Mouse (Mus musculus) layer of hippocampus, postnatal 10 days (tissue): ENCODE data around the gene Wdr77. TPM values are rescaled to one million over a fixed set of nuclear protein-coding genes. Genes with fewer than 3 reads are reported as not detected.
"Not testable (repeated sequence)": the region's sequence is repeated elsewhere in the genome, so short reads cannot be mapped to it uniquely, and the experiment has no call there.

ENCODE experiments used
- DNase-seq, 2 experiments: peaks; one replicate each; pipeline ENCODE4 v3.0.0; 2021; ENCODE audit warnings: low spot score in 2 of 2
- long read RNA-seq: library from polyadenylated mRNA; stranded (forward); transcript quantifications from one replicate; pipeline ENCODE4 v2.0.0, GENCODE M21; 2023
- total RNA-seq, 2 experiments: library from RNA; stranded (reverse); gene quantifications; 2 replicates each; pipeline ENCODE4 v1.2.3; 2021

Wdr77 gene
- 10 to 100 TPM; 62.4 to 63.4 TPM for total RNA-seq
- long read RNA-seq, full-length matches to known transcripts = 49 of 59 reads
- long read RNA-seq, partial matches to known transcripts = 3 of 59 reads
- long read RNA-seq, other reads (novel, unspliced or antisense) = 7 of 59 reads

DNA sequence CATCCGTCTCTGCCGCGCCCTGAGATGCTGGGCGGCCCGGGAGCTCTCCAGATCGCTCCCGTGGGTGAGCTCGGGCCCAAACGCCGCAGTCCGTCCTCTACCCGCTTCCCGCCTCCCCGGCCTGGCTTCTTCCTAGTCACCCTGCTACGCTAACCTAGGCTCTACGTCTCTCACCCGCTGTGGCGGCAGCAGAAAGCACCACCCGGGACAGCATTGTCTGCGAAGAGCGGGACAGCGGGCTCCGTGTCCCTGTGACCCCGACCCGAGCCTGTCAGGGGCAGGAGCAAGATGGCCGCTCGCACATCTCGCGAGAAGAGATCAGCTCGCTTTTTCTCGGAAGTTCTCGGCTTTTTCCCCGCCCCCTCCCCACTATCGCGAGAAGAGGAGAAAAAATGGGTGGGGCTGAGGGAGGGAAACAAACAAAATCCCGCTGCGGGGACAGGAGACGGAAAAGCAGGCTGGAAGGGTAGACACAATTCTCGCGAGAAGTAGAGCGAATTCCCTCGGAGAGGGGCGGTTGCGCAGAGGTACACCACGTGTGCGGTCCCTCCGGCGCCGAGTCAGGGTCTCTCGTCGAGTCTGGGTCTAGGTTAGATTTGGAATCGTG, at the start of gene Wdr77:
Wdr77 (plus strand) TSS at position 396 of the 607 bp plus-strand sequence.
- DNase-seq = peak; percentile 92 to 96

DNA sequence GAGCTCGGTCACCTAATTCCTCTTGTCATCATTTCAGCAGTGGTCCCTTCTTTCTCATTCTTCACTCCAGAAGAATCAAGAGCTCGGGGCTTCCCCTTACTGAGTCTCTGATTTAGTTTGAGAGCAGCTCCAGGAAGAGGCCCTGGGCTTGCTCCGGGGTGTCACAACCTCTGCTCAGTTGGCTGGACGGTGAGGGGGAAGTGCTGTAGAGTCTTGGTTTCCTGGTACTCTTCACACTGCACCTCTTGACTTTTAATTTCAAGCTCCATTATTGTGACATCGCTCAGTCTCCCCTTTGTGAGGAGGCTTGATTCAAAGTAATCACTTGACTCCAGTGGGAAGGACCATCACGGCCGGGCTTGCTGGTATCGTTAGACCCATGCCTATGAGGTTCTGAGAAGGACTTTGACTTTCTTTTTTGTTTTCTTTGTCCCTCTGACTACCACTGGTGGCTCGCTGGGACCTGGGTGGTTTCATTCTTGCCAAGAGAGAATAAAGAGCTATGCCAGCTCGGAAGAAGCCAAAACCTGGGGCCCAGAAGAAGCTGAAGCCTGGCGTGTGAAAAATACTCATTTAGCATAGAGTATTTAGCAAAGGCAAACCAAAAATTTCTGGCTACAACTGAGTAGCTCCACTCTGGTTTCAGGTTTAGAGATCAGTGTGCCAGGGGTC, 48.5 kb upstream of the Wdr77 start:
- no peak for DNase-seq

DNA sequence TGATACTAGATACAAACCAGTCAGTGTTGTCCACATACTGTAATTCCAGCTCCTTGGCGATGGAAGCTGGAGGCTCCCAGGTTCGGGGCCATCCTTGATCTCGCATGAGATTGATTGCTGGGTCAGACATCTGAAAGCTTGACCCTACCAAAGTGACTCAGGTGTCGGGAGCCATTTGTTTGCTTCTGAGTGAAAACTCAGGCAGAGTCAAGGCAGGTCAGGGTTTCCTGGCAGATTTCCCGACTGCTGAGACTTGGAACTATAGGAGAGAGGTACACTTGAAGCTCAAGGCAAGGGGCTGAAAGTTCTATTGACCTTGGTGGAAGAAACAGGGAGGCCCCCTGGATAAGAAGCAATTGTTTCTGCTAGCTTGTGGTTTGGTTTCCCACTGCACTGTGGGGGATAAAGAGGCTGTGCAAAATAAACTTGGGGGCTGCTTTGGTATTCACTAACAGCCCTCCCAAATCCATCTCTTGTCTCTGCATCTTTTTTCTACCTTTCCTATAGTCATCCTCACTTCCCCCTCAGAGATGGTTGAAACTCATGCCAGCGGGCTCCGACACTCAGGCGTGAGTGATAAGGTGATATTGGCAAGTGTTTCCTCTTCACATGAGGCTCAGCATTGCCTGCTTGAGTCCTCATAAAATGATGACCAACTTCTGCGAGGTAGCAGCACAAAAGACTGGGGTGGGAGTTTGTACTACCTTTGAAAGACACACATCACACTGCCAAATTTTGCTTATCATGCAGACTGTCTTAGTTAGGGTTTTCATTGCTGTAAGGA, 46.9 kb upstream of the Wdr77 start:
- no peak for DNase-seq

DNA sequence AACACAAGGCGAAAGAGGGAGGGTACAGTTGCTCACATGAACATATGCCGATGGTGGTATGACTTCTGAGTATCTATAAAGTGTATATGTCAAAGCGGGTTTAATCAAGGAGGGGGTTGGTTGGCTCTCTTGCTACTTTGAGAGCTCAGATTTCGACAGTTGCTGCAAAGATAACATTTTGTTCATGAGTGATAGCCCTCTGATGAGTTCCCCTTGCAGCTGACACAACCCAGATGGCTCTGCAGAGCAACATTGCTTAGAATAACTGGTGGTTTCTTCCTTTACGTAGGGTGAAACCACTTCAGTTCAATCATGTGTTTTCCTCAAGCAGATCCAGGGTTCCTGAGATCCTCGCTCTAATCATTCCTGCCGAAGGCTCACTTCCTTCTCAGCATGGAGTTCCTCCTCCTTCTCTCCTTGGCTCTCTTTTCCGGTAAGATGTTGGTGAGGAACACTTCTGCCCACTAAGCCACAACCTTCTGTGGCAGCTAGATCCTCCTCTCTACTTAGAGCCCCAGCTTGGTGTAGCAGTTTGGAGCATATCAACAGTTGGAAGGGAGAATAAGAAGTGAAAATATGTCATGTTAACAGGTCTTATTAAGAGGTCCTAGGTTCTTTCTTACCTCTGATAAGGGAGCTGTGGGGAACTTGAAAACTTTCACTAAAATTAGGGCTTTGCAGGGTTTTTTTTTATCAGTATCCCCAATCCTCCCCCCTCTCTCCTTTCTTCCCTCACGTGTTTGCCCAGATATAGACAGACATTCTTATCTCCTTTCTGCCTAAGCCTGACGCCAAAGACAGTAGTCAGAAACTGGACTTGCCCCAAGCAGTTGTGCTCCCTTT, 45.1 kb upstream of the Wdr77 start:
- no peak for DNase-seq

DNA sequence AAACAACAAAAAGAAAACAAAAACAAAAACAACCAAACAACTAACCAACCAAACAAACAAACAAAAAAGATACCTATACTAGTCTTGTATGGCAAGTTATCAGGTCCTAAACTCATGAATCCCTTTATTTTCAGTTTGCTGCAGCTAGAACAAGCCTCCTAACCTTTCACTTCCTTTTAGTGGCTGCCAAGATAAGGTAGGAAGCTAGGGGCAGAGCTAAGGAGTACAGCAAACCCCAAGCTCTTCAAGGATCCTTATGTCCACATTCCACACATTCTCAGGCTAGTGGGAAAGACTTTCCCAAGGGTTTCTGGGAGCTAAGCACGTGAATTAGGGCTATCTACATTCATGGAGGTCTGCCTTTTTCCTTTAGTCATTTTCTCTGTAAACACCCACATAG, 43.9 kb upstream of the Wdr77 start:
- no peak for DNase-seq

DNA sequence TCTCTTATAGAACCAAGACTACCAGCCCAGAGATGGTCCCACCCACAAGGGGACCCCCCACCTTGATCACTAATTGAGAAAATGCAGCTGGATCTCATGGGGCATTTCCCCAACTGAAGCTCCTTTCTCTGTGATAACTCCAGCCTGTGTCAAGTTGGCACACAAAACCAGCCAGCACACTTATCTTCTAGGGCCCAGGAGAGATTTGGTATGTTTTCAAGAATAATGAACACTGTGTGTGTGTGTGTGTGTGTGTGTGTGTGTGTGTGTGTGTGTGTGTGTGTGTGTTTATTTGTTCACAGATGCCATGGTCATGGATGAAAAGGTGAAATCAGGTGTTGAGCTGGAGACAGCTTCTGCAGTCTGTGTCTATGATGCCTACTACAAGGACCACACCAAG, 42.7 kb upstream of the Wdr77 start:
- DNase-seq = not testable (repeated sequence)

DNA sequence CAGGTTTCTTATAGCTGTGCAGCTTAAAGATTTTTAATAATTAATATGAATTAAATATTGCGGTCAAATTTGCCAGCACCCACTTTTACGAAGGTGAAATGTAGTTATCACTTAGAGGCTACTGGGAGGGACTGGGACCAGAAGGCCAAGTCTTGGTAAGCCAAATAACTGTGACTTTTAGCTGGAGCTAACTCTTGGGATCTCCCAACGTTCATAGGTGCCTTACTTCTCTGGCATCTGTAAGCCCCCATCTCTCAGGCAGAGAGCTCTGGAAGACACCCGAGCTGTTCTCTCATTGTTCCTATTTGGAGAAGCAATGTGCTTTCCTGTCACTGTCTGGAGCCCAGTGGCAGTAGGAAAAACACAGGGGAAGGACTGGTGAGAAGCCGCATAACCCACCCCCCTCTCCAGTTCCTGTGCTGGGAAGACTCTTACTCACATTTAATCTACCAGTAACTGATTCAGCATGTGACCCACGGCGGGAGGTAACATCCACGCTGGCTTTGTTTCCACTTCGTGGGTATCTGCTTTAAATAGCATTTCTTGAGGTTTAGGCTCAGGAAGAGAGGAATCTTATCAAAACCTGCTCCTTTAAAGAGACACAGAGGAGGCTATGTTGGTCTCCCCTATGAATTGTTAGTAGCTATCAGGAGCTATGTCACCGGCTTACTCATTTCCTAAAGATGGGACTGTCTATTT, 41.4 kb upstream of the Wdr77 start:
- no peak for DNase-seq

DNA sequence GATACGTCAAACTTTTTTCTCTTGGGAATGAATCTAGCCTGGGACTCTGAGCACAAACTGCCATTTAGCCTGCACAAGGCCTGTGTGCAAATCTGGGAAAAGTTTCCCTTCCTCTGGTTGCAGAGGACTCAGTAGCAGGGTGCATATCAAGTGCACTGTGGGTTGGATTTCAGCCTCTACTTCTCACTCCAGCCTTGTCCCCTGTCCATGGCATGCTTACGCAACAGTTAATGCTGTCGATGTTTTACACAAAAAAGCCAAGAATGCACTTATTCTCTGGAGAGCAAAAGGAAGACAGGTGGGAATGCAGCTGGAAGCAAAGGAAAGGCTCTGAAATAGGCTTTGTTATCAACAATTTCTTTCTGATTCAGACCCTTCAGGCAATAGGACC, 40.8 kb upstream of the Wdr77 start:
- no peak for DNase-seq

DNA sequence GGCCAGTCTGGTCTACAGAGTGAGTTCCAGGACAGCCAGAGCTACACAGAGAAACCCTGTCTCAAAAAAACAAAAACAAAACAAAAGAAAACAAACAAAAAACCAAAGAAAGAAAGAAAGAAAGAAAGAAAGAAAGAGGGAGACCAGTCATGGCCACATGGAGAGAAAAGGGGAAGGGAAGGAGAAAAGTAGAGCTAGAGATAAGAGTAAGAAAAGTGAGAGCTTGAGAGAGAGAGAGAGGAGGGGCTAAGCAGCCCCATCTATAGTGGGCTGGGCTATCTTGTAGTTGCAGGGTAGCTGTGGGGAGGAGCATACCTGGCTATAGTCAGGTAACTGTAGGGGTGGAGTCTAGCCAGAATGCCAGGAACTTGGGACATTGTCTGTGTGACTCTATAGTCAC, 38.4 kb upstream of the Wdr77 start:
- not testable (repeated sequence) for DNase-seq

DNA sequence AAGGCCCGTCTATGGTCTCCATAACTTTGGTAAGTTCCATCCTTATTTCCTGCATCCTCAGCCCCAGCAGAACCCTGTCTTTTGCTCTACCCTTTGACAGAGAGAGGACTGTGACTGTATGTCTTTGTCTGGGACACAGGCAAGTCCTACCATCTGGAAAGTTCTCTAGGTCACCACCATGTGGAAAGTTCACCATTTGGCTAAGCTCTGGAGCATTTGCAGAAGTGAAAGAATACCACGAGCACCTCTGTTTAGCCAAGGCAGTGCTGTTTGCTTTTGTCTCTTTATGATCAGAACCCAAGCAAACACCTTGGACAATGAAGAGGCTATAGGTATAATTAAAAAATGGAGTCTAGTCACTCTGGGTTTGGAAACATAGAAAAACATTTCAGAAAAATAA, 37.2 kb upstream of the Wdr77 start:
- no peak for DNase-seq

DNA sequence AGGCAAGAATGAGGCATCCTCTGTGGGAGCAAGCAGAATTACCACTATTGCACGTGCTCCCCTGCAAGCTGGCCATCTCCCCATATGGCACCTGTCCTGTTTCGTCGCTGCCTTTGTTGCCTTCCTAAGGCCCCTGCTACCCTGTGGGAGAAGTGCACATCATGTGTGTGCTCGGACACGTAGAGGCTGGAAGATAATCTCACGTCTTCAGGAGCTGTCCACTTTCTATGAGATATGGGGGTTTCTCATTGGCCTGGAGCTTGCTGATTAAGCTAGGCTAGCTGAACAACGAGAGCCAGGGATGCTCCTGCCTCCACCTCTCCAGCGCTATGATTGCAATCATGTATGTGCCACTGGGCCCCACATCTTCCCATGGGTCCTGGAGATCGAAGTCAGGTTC, 34.6 kb upstream of the Wdr77 start:
- no peak for DNase-seq

DNA sequence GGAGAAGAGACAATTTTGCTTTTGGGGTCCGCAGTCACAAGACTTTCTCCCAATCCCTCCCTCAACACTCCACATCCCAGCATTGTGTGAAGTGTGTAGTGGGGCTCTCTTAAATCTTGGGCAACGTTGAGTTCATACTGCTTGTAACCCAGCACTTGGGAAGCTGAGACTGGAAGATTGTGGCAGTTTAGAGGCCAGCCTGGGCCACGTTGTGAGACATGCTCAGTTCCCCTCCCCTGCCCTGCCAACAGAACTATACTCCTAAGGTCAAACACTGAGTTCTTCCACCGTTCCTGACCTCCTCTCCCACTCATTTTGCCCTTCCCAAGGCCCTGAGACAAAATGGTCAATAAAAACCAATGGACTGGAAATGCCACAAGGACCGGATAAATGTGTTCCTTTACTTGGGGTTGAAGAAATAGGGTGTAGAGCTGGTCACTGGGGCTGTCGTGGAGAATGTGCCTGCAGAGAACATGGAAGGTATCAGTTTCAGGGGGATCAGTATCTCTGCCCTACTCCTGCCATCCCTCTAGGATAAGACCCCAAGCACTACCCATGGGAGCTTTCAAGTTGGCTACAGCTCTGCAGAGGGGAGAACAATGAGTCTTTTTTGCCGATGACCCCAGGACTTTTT, 31.5 kb upstream of the Wdr77 start:
- no peak for DNase-seq

DNA sequence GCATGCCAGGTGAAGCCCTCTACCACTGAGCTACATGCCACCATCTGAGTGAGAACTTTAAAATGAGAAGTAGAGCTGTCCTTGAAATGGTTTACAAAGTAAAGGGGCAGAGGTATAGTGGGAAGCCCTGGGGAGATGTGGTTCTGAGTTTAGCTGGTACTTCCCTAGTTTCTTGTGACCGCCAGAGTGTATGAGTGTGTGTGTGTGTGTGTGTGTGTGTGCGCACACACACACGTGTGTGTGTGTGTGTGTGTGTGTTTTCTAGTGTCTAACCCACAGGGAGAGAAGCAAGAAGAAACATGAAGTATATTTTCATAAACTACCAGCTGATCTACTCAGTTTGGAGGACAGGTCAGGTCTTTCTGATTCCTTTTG, 31.0 kb upstream of the Wdr77 start:
- DNase-seq = no peak

DNA sequence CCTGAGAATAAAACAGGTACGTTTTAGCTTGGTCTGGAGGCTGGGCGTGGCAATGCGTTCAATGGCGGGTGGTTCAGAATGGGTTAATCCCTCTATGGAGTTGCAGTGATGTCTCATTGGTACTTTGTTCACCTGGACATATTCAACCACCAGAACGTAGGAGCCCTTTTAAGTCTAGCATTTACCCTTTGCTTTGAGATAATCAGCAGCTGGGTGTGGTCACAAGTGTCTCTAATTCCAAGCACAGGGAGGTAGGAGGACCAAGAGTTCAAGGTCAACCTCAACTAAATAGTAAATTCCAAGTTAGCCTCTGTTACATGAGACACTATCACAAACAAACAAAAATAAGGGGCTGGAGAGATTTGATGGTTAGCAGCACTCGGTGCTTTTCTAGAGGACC, 30.4 kb upstream of the Wdr77 start:
- no peak for DNase-seq

DNA sequence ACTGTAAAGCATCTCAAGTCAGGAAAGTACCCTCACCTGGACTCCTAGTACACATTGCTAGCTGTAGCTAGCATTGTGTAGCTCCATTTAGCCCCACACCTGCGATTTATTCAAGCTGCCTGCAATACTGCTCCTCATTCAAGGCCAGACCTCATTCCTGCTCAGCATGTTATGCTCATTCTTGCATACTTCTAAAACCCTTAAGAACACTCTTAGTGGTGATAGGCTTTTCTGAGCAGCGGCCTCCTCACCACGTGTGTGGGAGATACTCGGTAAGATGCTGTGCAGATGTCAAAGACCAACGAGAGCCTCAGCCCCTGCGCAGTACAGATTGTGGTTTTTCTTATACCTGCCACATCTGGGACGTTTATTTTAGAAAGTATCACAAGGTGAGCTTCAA, 29.3 kb upstream of the Wdr77 start:
- no peak for DNase-seq

DNA sequence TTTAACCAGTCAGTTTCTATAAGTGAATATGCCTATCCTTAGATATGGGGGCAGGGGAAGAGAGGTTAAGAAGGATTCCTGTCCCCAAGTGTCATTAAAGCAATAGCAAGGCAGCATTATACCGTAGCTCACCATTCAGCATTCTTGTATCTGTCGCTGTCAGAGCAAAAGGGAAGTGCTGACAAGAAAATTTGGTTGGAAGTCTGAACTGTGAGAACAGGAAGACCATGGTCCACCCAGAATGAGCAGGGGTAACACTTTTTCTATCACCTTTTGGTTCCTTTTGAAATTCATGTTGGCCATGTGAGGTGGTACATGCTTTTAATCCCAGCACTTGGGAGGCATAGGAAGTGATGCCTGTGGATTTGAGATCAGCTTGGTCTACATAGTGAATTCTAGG, 28.1 kb upstream of the Wdr77 start:
- no peak for DNase-seq

DNA sequence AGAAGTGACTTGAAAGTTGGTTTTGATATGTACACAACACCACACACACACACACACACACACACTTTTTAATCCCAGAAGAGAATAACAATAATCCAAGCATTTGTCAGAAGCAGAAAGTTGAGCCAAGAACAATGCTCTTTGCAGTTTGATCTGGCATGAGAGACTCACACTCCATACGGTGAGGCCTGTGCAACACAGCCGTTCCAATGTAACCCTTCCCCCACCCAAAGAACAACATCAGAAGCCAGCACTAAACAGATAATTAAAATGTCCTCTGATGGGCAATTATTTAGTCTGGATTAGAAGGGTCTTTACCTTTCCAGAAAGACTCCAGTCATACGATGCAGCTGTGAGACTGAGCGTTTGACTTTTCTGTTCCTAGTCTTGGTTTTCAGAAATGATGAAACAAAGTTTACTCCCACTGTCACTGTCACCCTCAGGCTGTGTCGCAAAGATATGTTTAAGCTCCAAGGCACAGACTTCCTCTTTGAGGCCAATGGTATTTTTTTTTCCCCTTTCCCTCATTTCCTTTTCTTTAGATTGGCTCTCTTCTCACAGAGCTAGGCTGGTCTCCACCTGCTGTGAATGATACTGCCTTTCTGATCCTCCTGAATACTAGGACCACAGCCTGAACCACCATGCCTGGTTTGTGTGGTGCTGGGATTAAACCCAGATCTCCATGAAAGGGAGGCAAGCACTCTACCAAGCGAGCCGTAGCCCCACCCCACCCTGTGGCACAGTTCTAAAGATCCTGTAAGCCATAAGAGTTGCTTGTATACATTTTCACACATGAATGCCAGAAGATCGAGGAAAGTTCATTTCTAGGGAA, 26.7 kb upstream of the Wdr77 start, which contains the start of gene I830077J02Rik:
I830077J02Rik (minus strand) TSS at position 425 of the 832 bp plus-strand sequence.
- no peak for DNase-seq

DNA sequence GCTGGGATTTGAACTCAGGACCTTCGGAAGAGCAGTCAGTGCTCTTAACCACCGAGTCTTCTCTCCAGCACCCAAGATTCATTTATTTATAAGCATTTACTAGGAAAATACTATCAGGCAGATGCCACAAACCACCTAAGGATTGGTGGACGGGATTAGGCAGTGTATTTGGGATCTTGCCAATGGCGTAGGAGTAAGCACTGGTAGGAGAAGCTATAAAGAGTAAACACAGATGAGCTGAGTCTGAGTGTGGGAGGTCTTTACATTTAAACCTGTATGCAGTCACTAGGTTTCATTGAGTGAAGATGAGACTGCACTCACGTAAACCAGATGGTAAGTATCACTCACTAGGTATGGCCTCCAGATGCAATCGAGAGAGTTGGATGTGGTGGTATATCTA, 25.2 kb upstream of the Wdr77 start:
- no peak for DNase-seq

DNA sequence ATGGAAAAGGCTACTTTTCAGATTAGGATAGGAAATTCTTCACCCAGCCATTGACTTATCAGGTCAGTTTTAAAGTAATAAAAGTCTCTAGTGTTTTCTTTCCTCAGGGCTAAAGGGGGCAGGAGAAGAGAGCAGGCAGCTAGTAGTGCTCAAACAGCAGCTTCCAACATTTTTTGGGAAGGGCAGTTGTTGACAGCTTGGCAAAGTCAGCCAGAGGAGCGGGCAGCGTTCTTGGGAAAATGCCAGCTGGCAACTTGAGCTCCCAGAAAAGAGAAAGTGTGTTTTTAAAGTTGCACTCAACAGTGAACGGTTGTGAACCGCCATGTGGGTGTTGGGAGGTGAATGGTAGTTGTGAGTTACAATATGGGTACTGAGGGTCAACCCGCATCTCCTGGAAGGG, 24.1 kb upstream of the Wdr77 start:
- peak in 1 of 2 experiments; percentile 37 for DNase-seq
